Mouse (Mus musculus): ENCODE results near the gene Slc1a2.

The Slc1a2 gene

DNA sequence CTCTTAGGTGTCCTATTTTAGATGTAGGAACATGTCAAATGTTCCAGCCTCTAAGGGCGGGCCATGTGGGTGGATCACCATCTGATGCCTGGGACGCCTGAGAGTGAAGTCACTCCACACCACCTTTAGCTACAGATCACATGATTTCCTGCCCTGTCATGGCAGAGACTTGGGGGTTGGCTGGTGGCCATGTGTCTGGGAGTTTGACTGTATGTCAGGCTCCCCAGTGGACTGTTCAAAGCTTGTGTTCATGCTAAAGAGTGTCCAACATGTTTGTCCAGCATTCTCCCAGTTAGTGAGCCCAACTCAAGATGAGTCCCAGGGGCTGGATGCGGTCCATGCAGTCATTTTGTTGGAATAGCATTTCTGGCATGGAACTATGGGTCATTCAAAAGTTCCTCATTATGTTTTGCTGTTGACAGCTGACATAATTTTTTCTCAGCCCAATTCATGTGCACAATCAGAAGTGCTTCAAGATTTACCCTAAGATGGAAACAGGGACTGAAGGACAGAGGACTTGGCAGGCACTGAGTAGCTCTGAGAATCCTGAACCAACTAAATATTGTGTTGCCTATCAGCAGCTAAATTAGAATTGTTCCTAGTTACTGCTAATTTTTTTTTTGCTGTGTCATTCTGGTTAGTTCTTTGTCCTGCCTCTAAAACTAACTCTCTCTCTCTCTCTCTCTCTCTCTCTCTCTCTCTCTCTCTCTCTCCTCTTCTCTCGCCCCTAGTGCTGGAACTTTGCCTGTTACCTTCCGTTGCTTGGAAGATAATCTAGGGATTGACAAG, 102.0 kb downstream of the Slc1a2 start:
- DNase-seq (ENCODE audit: low read depth, low spot score) = no peak

DNA sequence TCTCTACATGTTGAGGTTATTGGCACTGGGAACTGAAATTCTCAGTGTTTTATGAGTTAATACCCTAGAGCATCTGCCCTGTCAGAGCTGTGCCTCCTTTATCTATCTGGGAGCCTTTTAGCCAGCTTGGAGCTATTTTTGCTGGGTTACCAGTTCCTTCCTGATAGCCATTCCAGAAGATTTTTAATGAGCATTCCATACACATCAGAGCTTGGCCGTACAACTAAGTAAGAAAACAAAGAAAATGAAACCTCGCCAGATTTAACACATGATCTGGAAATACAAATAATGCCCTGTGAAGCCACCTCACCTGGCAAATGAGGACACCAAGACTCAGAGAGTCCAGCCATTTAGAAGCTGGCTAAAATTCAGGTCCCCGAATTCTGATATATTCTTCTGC, 104.7 kb downstream of the Slc1a2 start:
- DNase-seq (ENCODE audit: low read depth, low spot score) = no peak

DNA sequence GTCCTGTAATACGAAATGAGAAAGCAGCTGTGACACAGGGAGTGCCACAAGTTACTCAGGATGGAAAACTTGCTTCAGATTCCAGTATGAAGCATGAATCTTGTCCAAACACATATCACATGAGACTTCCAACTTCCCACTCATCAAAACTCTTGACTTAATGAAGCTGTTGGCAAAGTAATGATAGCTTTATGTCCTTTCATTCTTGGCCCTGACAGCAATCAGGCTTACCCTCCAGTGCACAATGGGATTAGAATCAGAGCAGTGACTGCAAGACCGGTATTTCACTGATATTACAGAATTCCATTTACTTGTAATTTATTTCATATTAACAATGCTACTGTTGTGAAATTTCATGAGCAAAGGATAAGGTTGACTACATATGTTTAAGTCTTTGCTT, 105.5 kb downstream of the Slc1a2 start:
- DNase-seq (ENCODE audit: low read depth, low spot score) = no peak

DNA sequence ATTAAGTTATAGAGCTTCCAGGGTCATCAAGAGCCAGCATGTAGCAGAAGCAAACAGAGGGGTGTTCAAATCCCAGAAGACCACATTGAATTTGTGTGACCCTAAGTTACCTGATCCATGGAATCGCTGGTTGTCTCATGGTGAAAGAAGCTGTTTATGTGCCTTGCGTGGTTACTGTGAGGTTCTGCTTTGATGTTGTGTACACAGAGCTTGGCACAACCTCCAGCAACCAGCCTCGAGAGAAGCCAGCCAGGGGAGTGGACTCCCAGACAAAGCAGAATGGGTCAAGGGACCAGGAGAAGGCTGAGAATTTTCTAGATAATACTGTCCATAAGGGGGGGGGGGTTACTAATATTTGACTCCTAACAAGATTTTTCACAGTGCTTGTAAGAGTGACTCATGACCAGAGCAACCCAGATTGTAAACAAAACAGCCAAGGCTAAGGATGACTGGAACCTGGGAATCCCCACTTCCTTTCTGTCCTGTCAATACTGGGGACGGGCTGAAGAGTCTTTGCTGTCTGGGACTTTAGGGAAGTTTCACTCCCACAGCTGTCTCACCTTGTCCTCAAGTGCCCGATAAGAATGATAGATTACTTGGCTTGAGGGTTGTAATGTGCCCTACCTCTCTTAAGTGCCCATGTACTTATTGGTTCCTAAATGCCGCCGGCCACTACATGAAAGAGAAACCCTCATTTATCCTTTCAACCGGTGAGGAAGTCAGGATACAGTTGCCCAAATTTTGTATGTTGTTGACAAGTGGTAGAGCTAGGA, 106.3 kb downstream of the Slc1a2 start:
- no peak for DNase-seq (ENCODE audit: low read depth, low spot score)

DNA sequence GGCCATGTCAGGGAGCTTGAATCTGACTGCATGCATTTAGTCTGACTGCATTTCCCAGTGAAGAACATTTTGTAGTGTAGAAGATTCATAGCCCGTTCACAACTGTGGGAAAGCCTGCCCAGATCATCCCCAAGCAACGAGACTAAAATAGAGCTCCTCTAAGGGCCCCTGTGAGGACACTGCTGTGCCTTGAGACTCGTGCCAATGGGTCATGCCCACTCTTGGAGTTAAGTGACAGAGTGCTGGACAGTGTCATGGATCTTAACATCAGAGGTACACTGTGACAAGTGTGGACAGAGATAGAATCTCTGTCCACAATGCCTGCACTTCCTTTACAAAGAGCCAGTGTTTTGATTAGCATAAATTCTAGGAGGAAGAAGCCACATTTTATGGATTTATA, 109.8 kb downstream of the Slc1a2 start:
- DNase-seq (ENCODE audit: low read depth, low spot score) = no peak

DNA sequence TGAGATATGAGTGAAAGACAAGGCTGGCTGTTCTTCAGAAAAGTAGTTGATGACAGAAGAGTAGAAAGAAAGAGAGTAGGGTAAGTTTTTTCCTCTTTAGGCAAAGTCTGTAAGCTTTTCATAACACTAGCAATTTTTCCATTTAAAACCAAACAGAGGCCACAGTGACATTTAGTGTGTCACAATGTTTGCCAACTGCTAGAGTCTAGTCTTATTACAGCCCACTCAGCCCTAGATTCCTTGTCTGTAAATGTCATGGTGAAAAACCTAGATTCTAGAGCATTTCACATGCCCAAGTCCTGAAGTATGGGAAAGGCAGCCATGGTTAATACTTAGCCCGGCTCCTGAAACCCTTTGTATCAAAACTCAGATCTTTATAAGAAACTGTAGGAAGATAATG, 112.8 kb downstream of the Slc1a2 start:
- no peak for DNase-seq (ENCODE audit: low read depth, low spot score)

DNA sequence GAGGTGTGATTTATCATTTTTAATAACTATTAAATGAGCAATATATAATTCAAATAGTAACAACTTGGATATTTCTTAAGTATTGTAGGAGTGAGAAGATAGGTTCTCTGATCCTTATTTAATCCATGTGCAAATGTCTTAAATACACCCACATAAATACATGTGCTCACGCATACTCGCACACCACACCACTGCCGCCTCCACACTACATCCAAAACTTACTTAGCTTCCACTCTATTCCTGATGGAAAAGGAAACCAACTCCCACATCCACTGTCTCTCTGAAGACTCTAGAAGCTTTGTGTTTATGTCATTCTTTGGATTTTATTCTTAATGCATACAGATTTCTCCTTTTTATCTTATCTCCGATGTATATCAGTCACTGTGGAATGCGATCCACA, 113.8 kb downstream of the Slc1a2 start:
- no peak for DNase-seq (ENCODE audit: low read depth, low spot score)

DNA sequence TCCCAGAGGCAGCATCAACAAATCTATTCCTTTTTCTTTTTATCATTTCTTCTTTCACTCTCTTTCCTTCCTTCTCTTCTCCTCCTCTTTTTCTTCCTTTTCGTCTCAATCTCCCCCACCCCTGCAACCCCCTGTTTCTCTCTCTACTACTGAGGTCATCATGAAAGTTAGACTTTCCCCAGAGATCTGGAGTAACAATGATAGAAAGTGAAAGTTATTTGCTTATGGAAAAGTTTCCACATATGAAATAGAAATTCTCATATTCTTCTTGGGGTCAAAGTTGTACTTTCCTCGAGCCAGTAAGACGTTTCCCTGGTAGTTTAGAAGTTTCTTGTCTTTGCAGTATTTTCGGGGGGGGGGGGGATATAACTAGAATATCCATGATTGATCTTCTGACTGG, 116.2 kb downstream of the Slc1a2 start:
- no peak for DNase-seq (ENCODE audit: low read depth, low spot score)

DNA sequence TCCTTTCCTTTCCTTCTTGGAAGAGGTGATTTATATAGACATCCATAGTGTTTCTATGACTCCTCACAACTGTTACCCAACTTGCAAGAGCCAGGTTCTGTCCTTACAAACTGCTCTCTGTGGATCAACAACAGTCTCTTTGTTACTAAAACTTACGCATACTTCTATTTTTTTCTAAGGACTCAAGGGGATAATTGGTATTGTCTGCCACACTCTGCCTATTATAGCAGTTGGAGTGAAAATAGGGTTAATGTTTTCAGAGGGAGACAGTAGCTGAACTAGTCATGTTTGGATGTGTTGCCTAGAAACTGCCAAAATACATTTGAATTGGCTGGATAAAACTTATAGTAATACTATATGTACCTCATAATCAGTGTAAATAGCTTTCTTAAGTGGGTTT, 117.1 kb downstream of the Slc1a2 start:
- DNase-seq (ENCODE audit: low read depth, low spot score) = no peak

DNA sequence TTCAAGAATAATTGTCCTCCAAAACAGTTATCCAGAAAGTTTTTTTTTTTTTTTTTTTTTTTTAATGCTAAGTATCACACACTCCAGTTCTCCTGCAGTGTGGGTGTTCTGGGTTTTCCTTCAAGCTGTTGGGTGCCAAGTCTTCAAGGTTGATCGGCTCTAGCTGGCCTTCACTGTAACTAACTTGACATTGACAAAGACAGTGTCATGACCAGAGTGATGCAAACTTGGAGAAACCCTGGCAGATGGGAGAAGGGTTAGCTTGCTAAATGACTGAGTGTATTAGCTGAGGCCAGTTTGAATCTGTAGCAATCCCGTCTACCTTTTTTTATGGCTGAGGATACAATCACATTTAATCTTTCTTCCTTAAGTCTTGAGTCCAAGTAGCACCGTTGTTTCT, 119.7 kb downstream of the Slc1a2 start:
- DNase-seq (ENCODE audit: low read depth, low spot score) = no peak

DNA sequence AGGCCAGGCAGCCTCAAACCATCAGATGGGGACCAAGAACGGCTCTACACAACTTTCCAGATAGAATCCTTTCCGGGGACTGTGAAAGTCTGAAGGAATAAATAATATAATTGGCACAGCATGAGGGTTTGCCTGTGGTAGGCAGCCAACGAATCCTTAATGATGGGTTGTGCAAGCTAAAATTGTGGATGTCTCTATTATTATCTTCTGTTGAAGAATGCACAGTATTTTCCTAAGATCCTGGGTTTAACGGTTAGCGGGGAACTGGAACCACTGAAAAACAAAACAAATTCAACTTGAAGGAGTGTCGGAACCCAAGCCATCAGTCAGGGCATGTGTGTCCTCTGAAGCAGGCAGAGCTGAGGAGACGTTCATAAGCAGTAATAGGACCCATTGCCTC, 124.3 kb downstream of the Slc1a2 start:
- no peak for DNase-seq (ENCODE audit: low read depth, low spot score)

DNA sequence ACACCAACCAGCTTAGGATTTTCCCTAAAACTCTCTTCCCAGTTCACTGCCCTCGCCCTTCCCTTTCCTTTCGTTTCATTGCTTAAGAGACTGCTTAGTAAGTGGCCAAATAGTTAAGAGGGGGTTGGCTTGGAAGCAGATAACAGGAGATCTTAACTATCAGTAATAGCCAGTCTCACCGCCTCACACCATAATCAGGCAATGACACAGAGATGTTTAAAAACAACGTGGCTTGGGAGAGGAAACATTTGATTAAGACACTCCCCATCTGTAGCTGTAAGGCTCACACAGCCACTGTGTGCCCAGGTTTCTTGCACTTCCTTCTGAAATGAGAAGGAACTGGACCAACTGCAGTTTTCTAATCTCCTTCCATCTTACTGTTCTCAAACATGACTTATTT, 127.2 kb downstream of the Slc1a2 start:
- DNase-seq (ENCODE audit: low read depth, low spot score) = no peak

DNA sequence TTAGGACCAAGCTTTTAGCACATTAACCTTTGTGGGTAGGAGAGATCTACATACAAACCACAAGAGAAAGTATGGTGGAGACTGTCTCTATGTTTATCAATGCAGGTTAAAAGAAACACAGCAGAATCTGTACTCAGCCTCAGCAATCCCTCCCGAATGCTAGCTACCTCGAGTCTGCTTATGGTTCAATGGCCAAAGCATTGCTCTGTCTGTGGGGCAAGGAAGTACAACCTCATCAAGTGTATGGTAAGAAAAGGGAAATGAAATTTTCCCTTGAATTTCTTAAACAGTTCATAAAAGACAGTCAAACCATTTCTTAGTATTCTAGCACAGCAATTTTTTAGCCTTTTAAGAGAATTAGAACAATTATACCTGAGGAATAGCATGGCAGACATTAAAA, 133.2 kb downstream of the Slc1a2 start:
- DNase-seq (ENCODE audit: low read depth, low spot score) = no peak

DNA sequence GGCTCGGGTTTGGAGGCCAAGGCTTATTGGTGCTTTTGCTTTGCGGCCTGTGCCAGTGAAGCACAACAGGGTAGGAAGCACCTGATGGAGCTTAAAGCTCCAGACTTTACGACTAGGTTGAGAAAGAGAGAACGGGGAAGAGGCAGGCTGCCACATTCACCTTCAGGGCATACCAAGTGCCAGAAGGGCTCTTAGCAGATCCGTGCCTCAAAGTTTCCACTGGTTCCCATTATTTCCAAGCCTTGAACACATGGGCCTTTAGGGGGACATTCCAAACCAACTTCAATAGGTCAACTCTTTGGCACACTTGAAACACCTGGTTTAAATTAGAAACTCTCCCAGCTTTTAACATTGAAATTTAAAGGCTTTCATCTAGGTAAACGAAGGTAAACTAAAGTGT, 134.3 kb downstream of the Slc1a2 start:
- DNase-seq (ENCODE audit: low read depth, low spot score) = no peak

DNA sequence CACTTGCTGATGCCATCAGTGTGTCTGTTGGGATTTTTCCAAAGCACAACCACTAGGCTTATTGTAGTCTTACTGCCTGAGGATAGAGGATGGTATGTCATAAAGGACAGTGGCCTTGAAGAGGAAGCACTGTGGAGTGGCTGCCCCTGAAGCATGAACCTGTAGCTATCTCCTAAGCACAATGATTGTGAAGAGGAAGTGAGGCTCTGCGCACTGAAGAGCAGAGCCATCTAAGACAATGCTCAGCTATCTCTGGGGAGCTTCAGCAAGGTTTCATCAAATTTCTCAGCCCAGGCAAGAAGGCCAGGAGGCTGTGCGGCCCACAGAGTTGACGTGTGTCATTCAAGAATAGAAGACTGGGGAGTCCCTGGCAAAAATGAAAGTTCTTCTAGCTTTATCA, 136.6 kb downstream of the Slc1a2 start:
- DNase-seq (ENCODE audit: low read depth, low spot score) = no peak

DNA sequence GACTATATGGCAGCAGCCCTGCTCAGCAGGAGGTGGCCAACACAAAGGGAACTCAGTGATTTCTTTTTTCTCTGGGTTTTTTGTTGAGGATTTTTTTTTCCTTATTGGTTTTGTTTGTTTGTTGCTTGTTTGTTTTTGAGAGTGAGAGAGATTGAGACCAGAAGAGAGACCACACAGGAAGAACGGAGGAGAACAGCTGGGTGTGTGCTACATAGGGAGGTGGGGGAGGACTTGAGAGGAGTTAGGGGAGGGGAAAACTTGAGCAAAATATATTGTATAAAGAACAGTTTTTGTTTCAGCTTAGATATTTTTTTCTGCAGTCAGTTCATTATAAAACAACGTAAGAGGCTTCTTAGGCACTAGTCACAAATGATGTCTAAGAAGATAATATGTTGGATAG, 139.7 kb downstream of the Slc1a2 start:
- no peak for DNase-seq (ENCODE audit: low read depth, low spot score)

DNA sequence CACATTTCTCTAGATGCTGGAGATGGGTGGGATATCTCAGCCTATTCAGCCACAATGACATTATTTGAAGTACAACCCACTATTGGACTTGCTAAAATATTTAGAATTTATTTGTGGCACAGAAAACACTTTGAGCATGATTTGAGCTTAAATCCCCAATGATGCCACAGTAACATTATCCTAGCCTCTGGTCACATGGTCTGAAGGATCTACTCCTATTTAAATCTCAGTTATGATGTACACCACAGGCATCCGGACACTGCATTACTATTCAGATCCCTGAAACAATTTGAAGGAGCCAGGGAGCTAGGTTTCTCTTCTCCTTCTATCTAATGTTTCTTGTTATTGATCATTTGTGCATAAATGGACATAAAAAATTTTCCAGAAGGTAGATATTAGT, 143.4 kb downstream of the Slc1a2 start:
- DNase-seq (ENCODE audit: low read depth, low spot score) = no peak

DNA sequence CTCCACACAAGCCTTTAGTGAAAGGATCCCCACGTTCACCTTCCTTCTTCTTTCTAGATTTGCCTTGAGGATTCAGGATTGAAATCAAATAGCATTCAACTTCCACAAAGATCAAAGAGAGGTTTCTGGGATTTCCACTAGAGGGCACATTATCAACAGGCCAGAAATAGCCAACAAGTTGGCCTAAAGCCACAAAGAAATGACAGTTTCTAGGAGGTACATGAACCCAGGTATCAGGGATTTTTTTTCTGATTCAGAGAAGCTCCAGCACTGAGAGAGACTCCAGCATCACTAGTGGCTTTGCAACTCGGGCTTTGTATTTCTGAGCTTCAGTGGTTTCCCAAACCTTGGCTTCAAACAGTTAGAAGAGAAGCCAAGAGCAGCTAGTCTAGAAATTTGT, 145.7 kb downstream of the Slc1a2 start:
- peak; percentile 66 for DNase-seq (ENCODE audit: low read depth, low spot score)

DNA sequence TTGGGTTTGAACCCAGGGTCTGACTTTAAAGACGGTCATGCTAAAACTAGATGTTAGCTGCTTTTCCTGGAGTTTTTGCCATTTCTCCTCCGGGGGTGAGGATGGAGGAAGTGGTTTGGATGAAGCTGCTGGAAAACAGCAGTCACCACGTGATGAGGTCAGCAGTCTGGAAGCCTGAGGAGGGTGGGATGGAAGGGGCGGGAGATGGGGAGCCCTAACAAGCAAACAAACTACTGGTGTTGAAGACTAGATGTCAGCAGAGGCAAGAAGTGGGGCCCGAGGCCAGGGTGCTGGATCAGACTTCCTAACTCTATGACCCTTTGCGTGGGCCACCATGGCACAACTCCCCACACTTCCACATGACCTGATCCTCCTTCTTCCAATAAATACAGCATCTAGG, 146.8 kb downstream of the Slc1a2 start:
- DNase-seq (ENCODE audit: low read depth, low spot score) = no peak

DNA sequence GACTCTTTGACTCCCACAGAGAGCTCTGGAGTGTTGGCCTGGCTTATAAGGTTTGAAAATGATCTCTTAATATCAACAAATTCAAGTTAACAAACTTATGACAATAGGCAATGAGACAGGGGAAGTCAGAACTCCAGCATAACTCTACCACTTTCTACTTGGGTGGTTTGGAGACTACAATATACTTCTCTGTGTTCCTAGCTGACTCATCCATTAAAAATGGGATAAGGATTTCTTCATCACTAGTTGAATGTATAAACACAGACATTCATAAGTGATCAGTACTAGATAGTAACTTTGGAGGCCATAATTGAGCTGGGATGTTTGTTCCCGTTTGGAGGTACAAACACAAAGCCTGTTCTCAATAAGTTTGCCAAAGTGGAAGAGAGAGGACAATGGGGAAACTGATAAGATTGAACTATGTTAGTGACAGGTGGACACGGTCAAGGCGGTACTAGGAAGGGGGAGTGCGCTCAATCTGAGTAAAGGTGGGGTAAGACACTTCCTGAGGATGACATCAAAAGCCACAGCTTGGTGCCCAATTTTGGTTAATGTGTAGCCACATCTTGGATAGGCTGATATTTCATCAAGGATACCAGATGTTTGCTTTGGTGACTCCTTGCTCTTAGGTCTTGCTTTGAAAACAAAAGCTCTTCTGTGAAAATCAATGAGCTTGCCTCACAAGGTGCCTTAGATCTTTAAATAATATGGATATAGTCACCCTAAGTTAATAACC, 147.5 kb downstream of the Slc1a2 start:
- DNase-seq (ENCODE audit: low read depth, low spot score) = no peak

DNA sequence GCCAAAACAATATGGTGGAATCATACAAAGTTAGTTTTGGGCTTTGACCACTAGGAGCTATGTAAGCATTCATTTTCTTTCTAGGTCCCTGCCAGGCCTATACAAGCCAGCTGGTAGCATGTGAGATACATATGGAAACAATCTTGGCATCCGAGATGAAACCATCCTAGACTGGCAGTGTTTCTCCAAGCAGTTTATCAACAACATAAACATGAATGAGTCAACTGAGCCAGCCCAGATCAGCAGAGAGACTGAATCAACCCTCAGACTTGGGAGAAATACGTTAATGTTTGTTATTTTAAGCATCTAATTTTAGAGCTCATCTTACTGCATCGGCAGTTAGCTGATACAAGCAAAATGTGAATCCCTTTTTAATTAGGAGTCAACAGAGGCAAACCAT, 149.2 kb downstream of the Slc1a2 start:
- DNase-seq (ENCODE audit: low read depth, low spot score) = no peak

DNA sequence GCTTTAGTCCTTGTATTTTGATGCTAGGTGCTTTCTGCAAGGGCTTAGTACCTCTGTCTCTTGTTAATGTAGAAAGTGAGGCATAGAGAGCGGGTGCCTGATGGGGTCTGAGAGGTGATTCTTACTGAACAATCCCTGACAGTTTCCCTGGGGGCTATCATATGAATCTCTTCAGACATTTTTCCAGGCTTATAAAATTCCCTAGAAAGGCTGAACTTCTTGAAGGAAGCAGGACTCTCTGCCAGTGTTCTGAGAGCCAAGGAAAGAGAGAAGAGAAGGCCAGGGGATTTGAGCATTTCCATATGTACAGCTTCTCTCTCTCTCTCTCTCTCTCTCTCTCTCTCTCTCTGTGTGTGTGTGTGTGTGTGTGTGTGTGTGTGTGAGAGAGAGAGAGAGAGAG, 151.0 kb downstream of the Slc1a2 start:
- DNase-seq (ENCODE audit: low read depth, low spot score) = no peak

DNA sequence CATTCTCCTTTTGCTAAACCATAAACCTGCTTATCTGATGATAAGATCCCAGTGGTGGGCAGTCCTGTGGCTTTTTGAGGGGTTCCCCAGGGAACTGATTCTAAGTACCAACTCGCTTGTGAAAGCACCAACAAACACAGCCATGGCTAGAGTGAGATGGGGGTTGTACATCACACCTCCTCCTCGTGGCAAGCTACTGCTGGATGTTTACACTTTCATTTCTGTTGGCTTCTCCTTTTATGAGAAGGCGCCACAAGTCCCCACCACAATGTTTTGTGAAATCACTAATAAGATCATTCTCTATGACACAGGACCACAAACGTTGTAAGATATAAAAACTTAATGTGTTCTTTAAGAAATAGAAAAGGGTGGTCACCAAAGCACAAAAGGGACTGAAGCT, 154.3 kb downstream of the Slc1a2 start:
- DNase-seq (ENCODE audit: low read depth, low spot score) = peak; percentile 27

Measured in CD4-positive, CD25-positive, alpha-beta regulatory T cell, adult 2 months (primary cell).